Mouse (Mus musculus) small intestine, adult 2 months (tissue): ENCODE data around the gene Camk2d.

ENCODE experiments used
- CTCF ChIP-seq: fragments of 200-500 bp; IDR thresholded peaks from 2 replicates; pipeline ENCODE4 v1.5.1; 2012; ENCODE audit warnings: low read depth, mild to moderate bottlenecking, control low read depth, inconsistent platforms, low read length, moderate library complexity, mixed read lengths; ENCODE audit not compliant: insufficient replicate concordance, insufficient read length; ENCODE audit errors: extremely low read depth
- POLR2A ChIP-seq: fragments of 200-500 bp; IDR thresholded peaks from 2 replicates; pipeline ENCODE4 v1.6.1; 2012; ENCODE audit warnings: low read depth, mild to moderate bottlenecking, control low read depth, inconsistent platforms, low read length, moderate library complexity

DNA sequence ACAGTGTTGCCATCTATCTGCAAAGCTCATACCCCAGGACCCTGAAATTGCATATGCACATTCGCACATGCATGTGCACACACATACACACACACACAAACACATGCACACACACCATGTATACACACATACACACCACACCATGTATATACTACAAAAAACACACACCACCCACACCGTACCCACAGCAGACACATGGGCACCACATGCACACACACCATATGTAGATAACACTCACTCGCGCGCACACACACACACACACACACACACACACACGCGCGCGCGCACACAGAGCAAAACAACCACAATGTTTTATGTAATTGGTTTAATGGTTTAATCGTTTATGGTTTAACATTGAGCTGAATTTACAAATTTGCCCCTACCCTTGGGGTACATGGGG lies 70.9 kb downstream of the Camk2d start:
- no peak for TF ChIP-seq CTCF
- no peak for TF ChIP-seq POLR2A
